Mouse (Mus musculus): ENCODE data around the gene Cstb.

DNA sequence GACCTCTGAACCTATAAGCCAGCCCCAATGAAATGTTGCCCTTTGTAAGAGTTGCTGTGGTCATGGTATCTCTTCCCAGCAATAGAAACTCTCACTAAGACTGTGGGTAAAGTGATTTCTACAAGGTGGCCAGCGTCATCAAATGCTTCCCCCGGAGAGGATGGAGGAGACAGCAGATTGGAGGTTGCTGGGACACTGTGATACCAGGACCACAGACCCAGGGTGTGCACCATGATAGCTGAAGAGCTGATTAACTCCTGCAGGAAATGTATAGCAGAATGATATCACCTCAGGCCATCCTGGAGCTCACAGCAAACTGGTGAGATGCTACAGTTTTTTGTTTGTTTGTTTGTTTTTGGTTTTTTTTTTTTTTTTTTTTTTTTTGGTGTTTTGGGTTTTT lies 4.3 kb downstream of the Cstb start:
- TF ChIP-seq CTCF (IDR thresholded peaks at IDR 0.05; ENCODE audit: low read depth), result no peak
- no peak for TF ChIP-seq EP300 (optimal IDR thresholded peaks at IDR 0.05)

All from stomach, postnatal 0 days (tissue).